Mouse (Mus musculus) kidney, postnatal 0 days (tissue): ENCODE data around the gene Eif1b. TPM values are rescaled to one million over a fixed set of nuclear protein-coding genes. Genes with fewer than 3 reads are reported as not detected.
A peak's percentile ranks its signal among the peaks of the same experiment; 100 is the strongest.

ENCODE experiments used
- ATAC-seq: fragments of 200-750 bp; cut with Nextera tagmentation; replicated peaks from 2 replicates; pipeline ENCODE4 v1.8.0; 2017; ENCODE audit warnings: low read depth, moderate number of reproducible peaks, moderate TSS enrichment, moderate library complexity; ENCODE audit not compliant: low FRiP score
- DNase-seq: peaks from one replicate; pipeline ENCODE4 v3.0.0-alpha.2; 2016; ENCODE audit warnings: low spot score
- H3K27ac ChIP-seq: fragments of 300-500 bp; sonication (generic); 2 replicates; pipeline ENCODE4 v1.5.1; 2014; ENCODE audit warnings: mild to moderate bottlenecking
- H3K27me3 ChIP-seq: fragments of 300-500 bp; sonication (generic); 2 replicates; pipeline ENCODE4 v1.6.1; 2014; ENCODE audit warnings: low read length, mixed read lengths; ENCODE audit not compliant: insufficient read depth
- H3K36me3 ChIP-seq: fragments of 300-500 bp; sonication (generic); 2 replicates; pipeline ENCODE4 v1.6.1; 2014; ENCODE audit warnings: low read length, mixed read lengths; ENCODE audit not compliant: insufficient read depth
- H3K4me1 ChIP-seq: fragments of 300-500 bp; sonication (generic); replicated peaks from 2 replicates; pipeline ENCODE4 v1.6.1; 2014; ENCODE audit warnings: antibody characterized with exemption, low read length, mixed read lengths; ENCODE audit not compliant: insufficient read depth
- H3K4me2 ChIP-seq: fragments of 300-500 bp; sonication (generic); 2 replicates; pipeline ENCODE4 v1.6.1; 2014; ENCODE audit warnings: mild to moderate bottlenecking, low read length, moderate library complexity, mixed read lengths
- H3K4me3 ChIP-seq: fragments of 300-500 bp; sonication (generic); replicated peaks from 2 replicates; pipeline ENCODE4 v1.5.1; 2014; ENCODE audit warnings: low read depth, low read length
- H3K9ac ChIP-seq: fragments of 300-500 bp; sonication (generic); 2 replicates; pipeline ENCODE4 v1.6.1; 2014; ENCODE audit warnings: low read depth, low read length
- H3K9me3 ChIP-seq: fragments of 300-500 bp; sonication (generic); replicated peaks from 2 replicates; pipeline ENCODE4 v1.6.1; 2016; ENCODE audit warnings: low read length, inconsistent platforms, mixed read lengths
- CTCF ChIP-seq: IDR thresholded peaks from 2 replicates; pipeline ENCODE4 v1.5.1; 2016; ENCODE audit warnings: antibody characterized with exemption, low read depth, mild to moderate bottlenecking, moderate library complexity
- WGBS: fragments of 180-500 bp; shearing (Covaris S2); extraction: QIAGEN DNeasy Blood & Tissue Kit; methylation state at CpG from one replicate; pipeline ENCODE4 v1.1.7; 2014; 5-methylcytosine and 5-hydroxymethylcytosine counted together
- polyA plus RNA-seq: library from polyadenylated mRNA; unstranded; fragments of >200 nt; fragmentation: Nextera tagmentation; extraction: Ambion mirVana; gene quantifications from 2 replicates; pipeline ENCODE4 v1.2.1, GENCODE M21; 2015

The Eif1b gene
- polyA plus RNA-seq, 1 experiment from 2014 or later: 161 TPM

- Histone ChIP-seq H3K9me3 (no peaks in the 10 kb centered on the region), H3K4me2 (no peak overlapping the region), H3K4me3 (no peak overlapping the region), H3K9ac (no peak overlapping the region), H3K4me1 (no peaks in the 10 kb centered on the region; the same call in 1 of the 2 replicates), H3K36me3 (no peaks in the 10 kb centered on the region), H3K27ac (no peak overlapping the region), H3K27me3 (no peaks in the 10 kb centered on the region)
- WGBS: 89% methylated on average over 4 of the region's 4 CpGs
- ATAC-seq (no peak), DNase-seq (no peak)
- no peak for TF ChIP-seq CTCF
Observed at GRCm38 (mm10) chr9:120482382-120482781, 9.7 kb upstream of the Eif1b start.

DNA sequence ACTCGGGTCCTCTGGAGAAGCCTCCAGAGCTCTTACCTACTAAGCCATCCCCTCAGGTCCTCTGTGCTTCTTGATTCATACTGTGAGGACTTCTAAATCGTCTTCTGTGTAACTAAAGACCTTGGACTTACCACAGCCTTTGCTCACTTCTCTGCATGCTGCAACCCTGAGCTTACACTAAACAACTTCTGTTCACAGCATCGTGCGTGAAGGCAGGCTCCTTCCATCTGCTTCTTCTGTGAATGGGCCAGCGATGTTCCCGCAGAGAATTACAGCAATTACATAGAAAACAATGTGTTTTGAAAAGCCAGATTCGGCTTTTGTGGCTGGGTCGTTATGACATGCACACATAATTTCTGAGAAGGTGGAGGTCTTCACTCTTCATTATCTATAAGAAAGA is 8.9 kb upstream of the Eif1b start:
- no peak for ATAC-seq
- 82% methylated on average over 8 of the region's 8 CpGs for whole genome bisulfite sequencing
- Histone ChIP-seq H3K4me2 (no peak overlapping the region), H3K27me3 (no peaks in the 10 kb centered on the region), H3K4me3 (no peak overlapping the region), H3K9ac (no peak overlapping the region), H3K27ac (no peak overlapping the region), H3K9me3 (no peaks in the 10 kb centered on the region), H3K4me1 (no peaks in the 10 kb centered on the region; the same call in 1 of the 2 replicates), H3K36me3 (no peaks in the 10 kb centered on the region)
- no peak for TF ChIP-seq CTCF
- DNase-seq: no peak

- no peaks in the 10 kb centered on the region for H3K27me3 ChIP-seq
- no peaks in the 10 kb centered on the region for H3K36me3 ChIP-seq
- WGBS: 59% methylated on average over 8 of the region's 8 CpGs
- no peak for ATAC-seq
- H3K9me3 ChIP-seq: no peaks in the 10 kb centered on the region
- no peak overlapping the region for H3K4me3 ChIP-seq
- DNase-seq: no peak
- TF ChIP-seq CTCF: no peak
- H3K4me2 ChIP-seq: no peak overlapping the region
- H3K27ac ChIP-seq: no peak overlapping the region
- no peaks in the 10 kb centered on the region for H3K4me1 ChIP-seq
- H3K9ac ChIP-seq: no peak overlapping the region
Observed at GRCm38 (mm10) chr9:120487076-120487475, 5.0 kb upstream of the Eif1b start.

DNA sequence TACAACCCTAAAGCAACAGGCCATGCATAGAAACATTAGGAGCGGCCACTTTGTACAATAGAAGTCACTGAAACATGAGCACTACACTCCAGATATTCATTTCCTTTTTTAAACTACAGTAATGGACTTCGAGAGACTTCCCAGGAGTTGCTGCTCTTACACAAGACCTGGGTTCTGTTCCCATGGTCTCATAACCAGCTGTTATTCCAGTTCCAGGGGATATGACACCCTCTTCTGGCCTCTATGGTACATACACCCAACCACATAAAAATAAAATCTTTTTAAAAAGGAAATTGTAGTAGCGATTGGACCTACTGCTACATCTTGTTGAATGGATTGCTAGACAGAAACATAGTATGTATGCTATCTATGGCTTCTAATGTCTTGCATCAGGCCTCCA is 523 bp upstream of the Eif1b start:
- Histone ChIP-seq H3K4me1 (peaks cover 6% of the 10 kb centered on the region; the same call in 1 of the 2 replicates), H3K9ac (no peak overlapping the region), H3K27me3 (no peaks in the 10 kb centered on the region), H3K4me2 (peak overlapping the region; percentile 90; the same call in 1 of the 2 replicates), H3K9me3 (no peaks in the 10 kb centered on the region), H3K27ac (0 out of 2 replicates have a peak overlapping the region, but pooled peaks have one; percentile 90), H3K36me3 (peaks cover 19% of the 10 kb centered on the region), H3K4me3 (peak overlapping the region; percentile 94; the same call in 1 of the 2 replicates)
- TF ChIP-seq CTCF: peak; percentile 47
- no peak for ATAC-seq
- no peak for DNase-seq
- 88% methylated on average over 3 of the region's 3 CpGs for WGBS

DNA sequence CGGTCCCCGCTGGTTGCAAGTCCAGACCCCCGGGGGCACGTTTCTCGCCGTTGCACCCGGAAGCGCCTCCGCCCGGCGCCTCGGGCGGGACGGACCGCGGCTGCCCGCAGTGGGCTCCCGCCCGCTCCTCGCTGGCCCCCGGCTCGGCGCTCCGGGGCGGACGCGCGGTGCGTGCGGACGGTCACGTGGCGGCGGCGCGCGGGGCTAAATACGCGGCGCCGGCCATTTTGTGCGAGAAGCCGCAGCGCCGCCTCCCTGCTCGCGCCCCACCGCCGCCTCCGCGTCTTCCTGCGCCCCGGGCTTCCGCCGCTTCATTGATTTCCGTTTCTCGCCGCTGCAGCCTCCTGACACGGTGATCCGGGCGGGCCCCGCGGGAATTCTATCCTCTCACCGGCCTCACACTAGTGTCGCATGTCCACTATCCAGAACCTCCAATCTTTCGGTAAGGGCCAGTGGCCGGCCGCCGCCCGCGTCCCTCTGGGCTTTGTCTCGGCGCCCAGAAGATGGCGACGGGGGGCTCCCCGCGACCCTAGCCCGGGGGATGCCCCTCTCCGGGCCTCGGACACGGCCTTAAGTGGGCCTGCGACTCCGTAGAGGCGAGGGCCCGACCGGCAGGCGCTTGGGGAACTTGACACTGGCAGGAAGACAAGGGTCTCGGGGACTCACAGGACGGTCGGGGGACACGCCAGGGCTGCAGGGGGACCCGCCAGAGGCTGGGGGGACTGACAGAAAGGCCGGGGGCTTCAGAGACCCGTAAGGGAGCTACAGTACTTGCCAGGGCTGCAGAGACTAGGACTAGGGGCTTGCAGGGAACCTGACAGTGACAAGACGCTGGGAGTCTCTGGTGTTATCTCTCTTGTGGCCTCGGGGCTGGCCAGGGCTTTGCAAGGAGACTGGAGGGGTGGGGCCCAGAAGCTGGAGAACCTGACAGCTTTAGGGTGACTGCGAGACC is 644 bp downstream of the Eif1b start:
- Histone ChIP-seq H3K9ac (peak overlapping the region; percentile 94), H3K27ac (peak overlapping the region; percentile 90), H3K27me3 (no peaks in the 10 kb centered on the region), H3K4me3 (peak overlapping the region; percentile 94), H3K4me2 (peak overlapping the region; percentile 90), H3K9me3 (no peaks in the 10 kb centered on the region), H3K36me3 (peaks cover 19% of the 10 kb centered on the region), H3K4me1 (peaks cover 6% of the 10 kb centered on the region; the same call in 1 of the 2 replicates)
- no peak for TF ChIP-seq CTCF
- peak; percentile 87 for DNase-seq
- WGBS: under 1% methylated on average over 96 of the region's 97 CpGs
- peak; percentile 82 for ATAC-seq

DNA sequence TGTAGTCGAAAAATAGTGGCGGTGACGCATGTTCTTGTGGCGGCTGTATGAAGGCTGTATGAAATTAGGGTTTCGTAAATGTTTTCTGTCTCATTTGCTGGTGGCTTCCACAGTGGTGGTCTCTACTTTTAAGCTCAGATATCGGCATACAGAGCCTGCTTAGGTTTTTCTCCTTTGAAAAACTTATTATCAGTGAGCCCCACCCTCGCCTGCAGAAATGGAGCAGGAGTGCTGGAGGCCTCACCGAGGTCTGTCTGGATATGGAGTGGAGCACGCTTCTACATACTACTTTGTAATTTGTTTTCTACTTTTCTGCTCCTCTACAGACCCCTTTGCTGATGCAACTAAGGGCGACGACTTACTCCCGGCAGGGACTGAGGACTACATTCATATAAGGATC is 1.7 kb downstream of the Eif1b start:
- TF ChIP-seq CTCF: no peak
- ATAC-seq: no peak
- peaks cover 19% of the 10 kb centered on the region for H3K36me3 ChIP-seq
- H3K4me3 ChIP-seq: peak overlapping the region; percentile 94
- no peak overlapping the region for H3K27ac ChIP-seq
- peak overlapping the region; percentile 90 for H3K4me2 ChIP-seq
- H3K4me1 ChIP-seq: peaks cover 6% of the 10 kb centered on the region; the same call in 1 of the 2 replicates
- no peaks in the 10 kb centered on the region for H3K9me3 ChIP-seq
- DNase-seq: no peak
- peak overlapping the region; percentile 94 for H3K9ac ChIP-seq
- no peaks in the 10 kb centered on the region for H3K27me3 ChIP-seq
- WGBS: 73% methylated on average over 12 of the region's 12 CpGs
